Mouse (Mus musculus): Measurements from ENCODE around the gene Arf3. TPM values are rescaled to one million over a fixed set of nuclear protein-coding genes. Genes with fewer than 3 reads are reported as not detected.
"Not testable (repeated sequence)": the region's sequence is repeated elsewhere in the genome, so short reads cannot be mapped to it uniquely, and the experiment has no call there.

Arf3 gene
- total RNA-seq, 2 experiments from 2014 or later, result 20.8 to 20.9 TPM

- intact Hi-C loops (cut with DNase I), result no loop called here
- DNase-seq, result no peak
These were observed 5.2 kb upstream of the Arf3 start for GRCm38 (mm10) chr15:98768259-98768658.

DNA sequence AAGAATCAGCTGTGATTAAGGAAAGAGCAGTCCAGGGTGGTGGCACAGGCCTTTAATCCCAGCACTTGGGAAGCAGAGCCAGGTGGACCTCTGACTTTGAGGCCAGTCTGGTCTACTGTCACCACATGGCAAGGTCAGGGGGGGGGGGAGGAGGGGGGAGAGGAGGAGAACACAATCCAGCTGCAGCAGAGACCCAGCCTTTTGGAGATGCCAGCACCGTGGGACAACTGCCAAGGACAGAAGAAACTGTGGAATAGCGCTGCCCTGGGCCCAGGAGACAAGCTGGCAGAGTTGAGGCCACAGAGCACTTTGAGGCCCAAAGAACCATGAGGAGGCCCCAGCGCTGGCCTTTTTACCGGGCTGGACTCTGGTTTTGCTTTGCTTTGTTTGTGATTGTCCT, 2.9 kb upstream of the Arf3 start:
- intact Hi-C loops (cut with DNase I), result no loop called here

DNA sequence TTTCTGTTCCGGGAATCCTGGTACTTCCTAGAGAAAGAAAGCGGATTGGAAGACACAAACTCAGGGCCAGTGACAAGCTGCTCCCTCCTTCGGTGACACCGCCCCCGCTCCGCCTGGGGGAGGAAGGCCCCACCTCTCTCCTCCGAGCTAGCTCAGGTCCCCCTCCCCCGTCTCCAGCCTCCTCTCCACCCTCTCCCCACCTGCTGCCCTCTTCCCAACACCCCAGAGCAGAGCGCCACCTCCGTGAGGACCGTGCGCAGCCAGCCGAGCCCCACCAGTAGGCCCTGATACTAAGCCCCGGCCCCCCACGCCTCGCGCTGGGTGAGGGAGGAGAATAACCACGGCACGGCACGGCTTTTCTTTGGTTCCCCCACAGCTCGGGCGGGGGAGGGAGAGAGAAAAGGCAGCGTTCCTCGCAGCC, 803 bp downstream of the Arf3 start:
- peak; percentile 54 to 61 for DNase-seq
- intact Hi-C loops (cut with DNase I), result no loop called here

More for the DNA sequence above, 2.9 kb upstream of the Arf3 start:
- no peak for DNase-seq

GRCm38 (mm10) chr15:98754125-98754524, 8.9 kb downstream of the Arf3 start:
- DNase-seq, result no peak
- intact Hi-C loops (cut with DNase I), result no loop called here

DNA sequence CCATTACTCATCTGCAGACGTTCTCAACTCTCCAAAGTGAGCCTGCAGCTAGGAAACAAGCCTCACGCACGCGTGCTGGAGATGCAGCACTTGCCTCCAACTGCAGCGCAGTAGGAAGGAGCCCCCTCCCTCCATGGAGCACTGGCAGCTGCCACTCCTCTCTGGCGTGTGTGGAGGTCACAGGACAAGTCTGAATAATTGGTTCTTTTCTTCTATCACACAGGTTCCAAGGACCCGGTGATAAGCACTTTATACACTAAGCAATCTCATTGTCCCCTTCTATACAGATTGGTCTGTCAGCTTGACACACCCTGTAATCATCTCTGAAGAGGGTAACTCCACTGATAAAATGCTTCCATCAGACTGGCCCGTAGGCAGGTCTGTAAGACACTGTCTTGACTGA, 10.0 kb downstream of the Arf3 start:
- DNase-seq, result no peak
- intact Hi-C loops (cut with DNase I), result no loop called here

DNA sequence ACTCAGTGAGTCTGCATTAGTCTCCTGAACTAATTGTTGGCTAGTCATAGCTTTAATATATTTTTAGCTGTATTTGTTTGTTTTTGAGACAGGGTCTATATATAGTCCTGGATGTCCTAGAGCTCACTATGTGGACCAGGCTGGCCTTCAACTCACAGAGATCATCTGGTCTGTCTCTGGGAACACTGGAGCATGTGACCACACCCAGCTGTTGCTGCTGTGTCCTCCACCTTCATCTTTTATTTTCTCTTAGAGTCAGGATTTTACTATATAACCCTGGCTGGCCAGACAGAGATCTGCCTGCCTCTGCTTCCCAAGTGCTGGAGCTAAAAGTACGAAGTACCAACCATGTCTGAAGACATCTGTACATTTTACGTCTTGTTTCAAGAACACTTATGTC, 13.9 kb downstream of the Arf3 start:
- DNase-seq, result no peak
- intact Hi-C loops (cut with DNase I), result no loop called here

DNA sequence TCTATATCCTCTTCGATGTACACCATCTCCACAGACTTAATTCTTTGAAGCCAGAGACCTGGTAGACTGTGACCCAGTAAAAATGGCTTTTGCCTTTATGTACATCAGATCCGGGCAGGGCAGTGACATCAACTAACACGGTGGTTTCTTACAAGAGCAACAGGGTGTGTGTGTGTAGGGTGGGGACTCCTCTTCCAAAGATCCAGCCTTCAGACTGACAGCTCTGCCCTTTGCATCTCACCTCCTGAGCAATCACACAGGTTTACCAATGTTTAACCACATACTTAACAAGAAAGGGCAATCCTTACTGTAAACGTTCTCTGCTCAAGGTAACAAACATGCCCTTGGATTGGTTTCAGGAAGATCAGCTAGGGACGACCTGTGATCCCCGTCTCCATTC, 15.7 kb downstream of the Arf3 start:
- DNase-seq, result no peak
- intact Hi-C loops (cut with DNase I), result no loop called here

DNA sequence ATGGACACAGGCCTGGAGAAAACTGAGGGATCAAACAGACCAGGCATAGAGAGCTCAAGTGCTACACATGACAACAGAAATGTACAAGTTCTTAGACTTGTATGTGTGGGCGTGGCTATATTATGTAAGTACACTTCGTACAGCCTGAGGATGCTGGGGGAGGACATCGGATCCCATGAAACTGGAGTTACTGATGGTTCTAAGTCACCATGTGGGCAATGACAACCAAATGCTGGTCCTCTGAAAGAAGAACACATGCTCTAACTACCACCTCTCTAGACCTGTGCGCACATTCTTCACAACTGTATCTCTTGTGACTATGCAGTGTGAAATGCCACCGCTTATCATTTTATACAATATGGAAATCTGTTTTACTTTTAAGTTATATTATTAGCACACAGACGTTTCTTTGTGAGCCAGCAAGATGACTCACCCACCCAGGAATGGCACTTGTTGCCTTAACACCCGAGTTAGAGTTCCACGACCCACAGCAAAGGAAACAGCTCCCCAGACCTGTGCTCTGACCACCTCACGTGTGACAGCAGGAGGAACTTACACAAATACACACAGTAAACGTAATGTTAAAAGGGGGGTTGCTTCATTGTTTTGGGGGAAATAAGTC, 16.6 kb downstream of the Arf3 start:
- intact Hi-C loops (cut with DNase I), result no loop called here
- no peak for DNase-seq

DNA sequence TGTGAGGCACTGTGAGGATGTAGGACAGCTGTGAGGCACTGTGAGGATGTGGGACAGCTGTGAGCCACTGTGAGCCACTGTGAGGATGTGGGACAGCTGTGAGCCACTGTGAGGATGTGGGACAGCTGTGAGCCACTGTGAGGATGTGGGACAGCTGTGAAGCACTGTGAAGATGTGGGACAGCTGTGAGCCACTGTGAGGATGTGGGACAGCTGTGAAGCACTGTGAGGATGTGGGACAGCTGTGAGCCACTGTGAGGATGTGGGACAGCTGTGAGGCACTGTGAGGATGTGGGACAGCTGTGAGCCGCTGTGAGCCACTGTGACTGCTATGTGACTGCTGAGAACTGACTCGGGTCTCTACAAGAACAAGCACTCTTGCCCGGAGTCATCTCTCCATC, 19.2 kb downstream of the Arf3 start:
- intact Hi-C loops (cut with DNase I); DNase-seq: not testable (repeated sequence)

DNA sequence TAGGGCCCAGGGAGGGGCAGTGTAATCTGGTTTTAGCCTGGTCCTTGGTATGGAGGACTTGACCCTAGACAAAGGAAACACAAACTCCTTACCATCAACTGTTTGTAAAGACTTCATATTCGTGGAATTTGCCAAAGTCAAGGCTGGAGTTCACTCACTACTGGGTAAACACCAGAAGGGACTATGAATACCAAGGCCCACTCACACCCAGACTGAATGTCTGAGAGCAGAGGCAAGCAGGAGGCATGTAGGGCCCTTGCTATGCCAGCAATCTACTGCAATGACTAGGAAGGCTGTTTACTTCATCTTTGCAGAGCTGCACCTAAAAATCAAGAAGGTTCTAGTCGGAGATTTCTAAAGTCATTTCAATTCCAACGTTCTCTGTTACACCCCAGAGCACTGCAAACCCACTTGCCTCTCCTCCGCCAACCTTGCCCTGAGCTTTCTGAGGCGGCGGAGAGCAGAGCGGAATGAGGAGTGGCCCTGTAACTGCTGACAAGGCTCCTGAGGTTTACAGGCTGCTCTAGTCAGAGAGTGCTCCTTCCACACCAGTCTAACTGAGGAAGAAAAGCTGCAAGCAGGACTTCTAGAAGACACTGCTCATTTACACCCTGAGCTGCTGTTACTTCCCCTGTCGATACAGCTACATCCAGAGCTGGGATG, 20.1 kb downstream of the Arf3 start:
- intact Hi-C loops (cut with DNase I), result no loop called here
- DNase-seq, result no peak

GRCm38 (mm10) chr15:98740219-98740618, 22.8 kb downstream of the Arf3 start:
- DNase-seq, result no peak
- intact Hi-C loops (cut with DNase I), result no loop called here

- DNase-seq, result no peak
- intact Hi-C loops (cut with DNase I), result no loop called here
These were observed 24.2 kb downstream of the Arf3 start for GRCm38 (mm10) chr15:98738796-98739195.

DNA sequence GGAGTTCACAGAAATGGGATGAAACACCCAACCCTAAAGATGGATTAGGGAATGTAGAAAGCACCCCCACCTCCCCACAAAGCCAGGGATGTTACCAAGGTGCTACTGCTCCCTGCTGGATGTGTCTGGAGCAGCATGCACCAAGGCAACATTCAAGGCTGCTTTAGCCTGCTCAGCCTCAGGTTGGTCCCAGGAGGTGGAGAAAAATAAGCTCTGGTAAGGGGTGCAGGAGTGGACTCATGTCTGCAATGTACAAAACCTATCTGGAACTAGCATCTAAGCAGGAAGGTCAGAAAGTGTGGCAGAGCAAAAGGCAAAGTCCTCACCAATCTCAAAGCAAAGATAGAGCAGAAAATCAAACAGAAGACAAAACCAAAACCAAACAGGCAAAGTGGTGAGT, 25.1 kb downstream of the Arf3 start:
- DNase-seq, result peak; percentile 28 to 40
- intact Hi-C loops (cut with DNase I), result no loop called here

DNA sequence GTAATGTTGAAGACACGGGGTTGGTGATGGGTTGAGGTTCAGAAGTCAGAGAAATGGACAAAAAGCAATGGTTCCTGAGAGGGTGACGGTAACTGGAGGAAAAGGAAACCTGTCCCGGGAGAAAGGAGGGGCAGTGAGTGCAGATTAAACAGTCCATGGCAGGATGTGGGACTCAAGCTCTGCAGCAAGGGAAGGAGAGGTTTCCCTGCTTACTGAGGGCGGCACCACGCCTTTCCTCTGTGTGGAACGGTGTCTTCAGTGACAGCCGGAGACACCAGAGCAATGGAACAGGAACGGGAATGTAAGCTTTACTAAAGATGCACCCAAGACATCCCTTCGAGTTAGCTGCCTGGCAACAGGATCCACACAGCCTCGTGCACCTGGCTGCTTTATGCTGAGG, 26.5 kb downstream of the Arf3 start:
- intact Hi-C loops (cut with DNase I), result no loop called here
- no peak for DNase-seq

GRCm38 (mm10) chr15:98733976-98734566, 28.9 kb downstream of the Arf3 start:
- intact Hi-C loops (cut with DNase I), result no loop called here
- DNase-seq, result no peak

DNA sequence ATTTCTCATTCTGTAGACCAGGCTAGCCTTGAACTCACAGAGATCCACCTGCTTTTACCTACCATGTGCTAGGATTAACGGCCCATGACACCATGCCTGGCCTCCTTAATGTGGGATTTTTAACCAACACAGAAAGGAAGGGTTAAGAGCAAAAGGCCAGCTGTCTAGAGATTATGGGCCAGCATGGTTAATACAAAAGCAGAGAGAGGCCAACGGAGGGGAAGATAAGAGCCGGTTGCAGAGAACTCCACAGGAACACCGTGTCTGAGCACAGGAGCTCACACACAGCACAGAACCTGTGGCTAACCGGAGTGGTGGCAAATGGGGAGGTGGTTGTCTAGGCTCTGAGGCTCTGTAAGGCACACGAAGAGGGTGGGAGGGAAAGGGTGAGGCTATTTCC, 29.6 kb downstream of the Arf3 start:
- intact Hi-C loops (cut with DNase I), result no loop called here
- no peak for DNase-seq

DNA sequence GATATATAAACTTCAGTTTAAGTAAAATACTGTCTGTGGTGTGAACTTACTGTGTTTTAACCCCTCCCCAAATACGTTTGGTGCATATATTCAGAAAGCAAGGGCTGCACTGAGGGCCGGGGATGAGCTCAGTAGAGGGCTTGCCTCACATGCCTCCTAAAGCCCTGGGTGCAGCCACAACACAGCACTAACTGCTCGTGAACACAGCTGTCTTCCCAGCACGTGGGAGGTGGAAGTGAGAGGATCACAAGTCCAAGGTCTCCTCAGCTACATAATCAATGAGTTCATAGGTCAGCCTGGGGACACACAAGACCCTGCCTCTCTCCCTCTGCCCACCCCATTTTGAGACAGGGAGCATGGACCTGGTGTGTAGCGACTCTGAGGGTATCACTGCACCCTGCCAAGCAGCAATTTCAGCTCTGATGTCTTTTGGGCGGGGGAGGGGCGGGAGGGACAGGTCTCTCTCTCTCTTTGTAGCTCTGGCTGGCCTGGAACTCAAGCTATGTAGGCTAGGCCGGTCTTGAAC, 30.9 kb downstream of the Arf3 start:
- intact Hi-C loops (cut with DNase I), result no loop called here

DNA sequence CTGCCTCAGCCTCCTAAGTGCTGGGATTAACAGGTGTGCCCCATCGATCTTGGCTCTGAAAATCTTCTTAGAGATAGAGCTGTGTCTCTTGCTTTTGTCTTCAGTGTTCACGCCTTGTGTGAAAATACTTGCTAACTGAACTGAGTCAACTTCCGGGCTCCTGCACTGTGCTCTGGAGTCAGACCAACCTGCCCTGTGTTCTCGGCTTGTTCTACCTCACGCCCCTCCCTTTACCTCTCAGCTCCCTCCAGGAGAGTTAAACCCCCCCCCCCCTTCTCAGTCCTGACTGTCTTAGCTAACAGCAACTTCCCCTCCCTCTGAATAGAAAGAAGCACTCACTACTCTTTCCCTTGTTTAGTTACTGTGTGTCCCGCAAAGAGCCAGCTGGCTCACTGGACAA, 32.2 kb downstream of the Arf3 start:
- intact Hi-C loops (cut with DNase I), result no loop called here

More for the DNA sequence above, 30.9 kb downstream of the Arf3 start:
- no peak for DNase-seq

GRCm38 (mm10) chr15:98729791-98730545, 33.0 kb downstream of the Arf3 start:
- DNase-seq, result no peak
- intact Hi-C loops (cut with DNase I), result no loop called here

More for the DNA sequence above, 32.2 kb downstream of the Arf3 start:
- no peak for DNase-seq

GRCm38 (mm10) chr15:98728366-98728765, 34.6 kb downstream of the Arf3 start:
- DNase-seq, result no peak
- intact Hi-C loops (cut with DNase I), result no loop called here
